Mouse (Mus musculus) G1E (cell line): ENCODE data around the gene Mgat3. TPM values are rescaled to one million over a fixed set of nuclear protein-coding genes. Genes with fewer than 3 reads are reported as not detected.

Experiments used
- ATAC-seq: 2 replicates; pipeline ENCODE4 v1.8.0; 2016; ENCODE audit warnings: mild to moderate bottlenecking; ENCODE audit not compliant: insufficient number of reproducible peaks, poor library complexity, low FRiP score, severe bottlenecking; ENCODE audit errors: extremely low read depth
- DNase-seq: peaks from one replicate; pipeline ENCODE4 v3.0.0; 2012; ENCODE audit warnings: low spot score
- H3K27me3 ChIP-seq: 2 replicates; pipeline ENCODE4 v1.6.1; 2012; ENCODE audit warnings: mild to moderate bottlenecking, low read length, inconsistent platforms; ENCODE audit not compliant: insufficient read depth
- H3K36me3 ChIP-seq: replicated peaks from 2 replicates; pipeline ENCODE3; 2012; ENCODE audit warnings: mild to moderate bottlenecking, inconsistent platforms
- H3K4me1 ChIP-seq: 2 replicates; pipeline ENCODE4 v1.6.1; 2012; ENCODE audit warnings: low read depth, low read length, inconsistent platforms, mixed read lengths; ENCODE audit not compliant: insufficient read depth
- H3K4me3 ChIP-seq: 2 replicates; pipeline ENCODE4 v1.5.1; 2012; ENCODE audit warnings: low read depth, mild to moderate bottlenecking, inconsistent platforms, low read length, moderate library complexity, mixed read lengths
- H3K9me3 ChIP-seq: replicated peaks from 2 replicates; pipeline ENCODE4 v1.6.1; 2012; ENCODE audit warnings: inconsistent platforms
- CTCF ChIP-seq: IDR thresholded peaks from 2 replicates; pipeline ENCODE4 v1.5.1; 2012; ENCODE audit warnings: low read depth, low read length, inconsistent platforms, mixed read lengths
- GATA1 ChIP-seq: IDR thresholded peaks from 2 replicates; pipeline ENCODE4 v1.6.1; 2012; ENCODE audit warnings: borderline replicate concordance, low read length, inconsistent platforms, mixed read lengths
- GATA2 ChIP-seq: IDR thresholded peaks from 2 replicates; pipeline ENCODE4 v1.6.1; 2012; ENCODE audit warnings: low read depth, low read length, inconsistent platforms, borderline replicate concordance
- POLR2AphosphoS5 ChIP-seq: IDR thresholded peaks from 2 replicates; pipeline ENCODE4 v1.6.1; 2012; ENCODE audit warnings: low read depth, low read length, inconsistent platforms; ENCODE audit not compliant: insufficient replicate concordance
- TAL1 ChIP-seq: conservative IDR thresholded peaks from 2 replicates; pipeline ENCODE4 v1.6.1; 2012; ENCODE audit warnings: low read depth, low read length, inconsistent platforms, mixed read lengths
- polyA plus RNA-seq: library from polyadenylated mRNA; stranded (reverse); fragments of >175 nt; gene quantifications from 2 replicates; pipeline ENCODE4 v1.2.3, GENCODE M21; 2012
- total RNA-seq, 2 experiments: library from RNA; stranded (forward) in 1 of 2; stranded (reverse) in 1 of 2; fragments of 200-1000 nt in 1 of 2; fragments of >200 nt in 1 of 2; fragmentation: Nextera tagmentation in 1 of 2; gene quantifications; 2 replicates each; pipeline ENCODE4 v1.2.3; 2014 to 2017

The Mgat3 gene
- total and polyA plus RNA-seq, 3 experiments = not detected

DNA sequence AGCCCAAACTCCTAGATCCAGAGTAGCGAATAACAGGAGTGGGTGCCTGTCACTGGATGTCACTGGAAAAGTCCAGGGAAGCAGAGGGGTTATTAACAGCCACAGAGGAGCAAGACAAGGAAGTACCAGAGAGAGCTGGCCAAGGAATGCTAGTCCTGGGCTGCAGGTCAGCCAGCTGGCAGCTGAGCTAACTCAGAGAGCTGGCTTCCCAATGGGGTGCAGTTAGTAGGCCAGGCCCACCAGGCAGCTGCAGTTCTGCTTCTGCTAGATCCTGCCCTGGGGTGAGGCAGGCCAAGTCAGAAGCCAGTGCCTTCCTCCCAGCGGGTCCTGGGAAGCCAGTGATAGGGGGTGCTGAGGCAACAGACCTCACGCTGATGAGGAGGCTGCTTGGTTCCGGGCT is 12.8 kb upstream of the Mgat3 start:
- peaks cover 13% of the 10 kb centered on the region for H3K4me1 ChIP-seq
- no peak for DNase-seq
- TF ChIP-seq TAL1 (no peak), CTCF (no peak), GATA1 (no peak), GATA2 (no peak), POLR2AphosphoS5 (no peak)
- peaks cover 81% of the 10 kb centered on the region for H3K36me3 ChIP-seq
- no peaks in the 10 kb centered on the region for H3K9me3 ChIP-seq
- H3K4me3 ChIP-seq = no peak overlapping the region
- peaks cover 10% of the 10 kb centered on the region for H3K27me3 ChIP-seq
- no peak for ATAC-seq

DNA sequence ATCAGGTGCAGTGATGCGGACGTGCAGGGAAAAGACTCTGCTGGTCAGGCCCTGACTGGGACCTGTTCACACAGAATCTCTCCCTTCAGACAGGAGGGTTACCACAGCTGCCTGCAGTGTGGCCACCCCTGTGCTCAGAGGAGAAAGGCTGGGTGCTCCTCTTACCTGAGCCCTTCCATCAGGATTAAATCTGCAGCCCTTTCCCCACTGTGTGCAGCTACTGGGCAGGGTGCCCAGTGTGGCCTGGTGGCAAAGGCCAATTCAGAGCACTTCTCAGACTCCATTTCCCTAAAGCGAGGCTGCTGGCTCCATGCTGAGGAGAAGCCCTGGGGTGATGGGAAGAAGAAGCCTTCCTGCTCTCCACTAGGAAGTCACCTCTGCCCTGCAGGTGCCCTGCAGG is 12.3 kb upstream of the Mgat3 start:
- no peak for ATAC-seq
- TF ChIP-seq GATA2 (no peak), POLR2AphosphoS5 (no peak), CTCF (no peak), TAL1 (no peak), GATA1 (no peak)
- peaks cover 76% of the 10 kb centered on the region for H3K36me3 ChIP-seq
- no peak for DNase-seq
- H3K9me3 ChIP-seq = no peaks in the 10 kb centered on the region
- peaks cover 11% of the 10 kb centered on the region for H3K27me3 ChIP-seq
- H3K4me1 ChIP-seq = peaks cover 9% of the 10 kb centered on the region
- H3K4me3 ChIP-seq = no peak overlapping the region

DNA sequence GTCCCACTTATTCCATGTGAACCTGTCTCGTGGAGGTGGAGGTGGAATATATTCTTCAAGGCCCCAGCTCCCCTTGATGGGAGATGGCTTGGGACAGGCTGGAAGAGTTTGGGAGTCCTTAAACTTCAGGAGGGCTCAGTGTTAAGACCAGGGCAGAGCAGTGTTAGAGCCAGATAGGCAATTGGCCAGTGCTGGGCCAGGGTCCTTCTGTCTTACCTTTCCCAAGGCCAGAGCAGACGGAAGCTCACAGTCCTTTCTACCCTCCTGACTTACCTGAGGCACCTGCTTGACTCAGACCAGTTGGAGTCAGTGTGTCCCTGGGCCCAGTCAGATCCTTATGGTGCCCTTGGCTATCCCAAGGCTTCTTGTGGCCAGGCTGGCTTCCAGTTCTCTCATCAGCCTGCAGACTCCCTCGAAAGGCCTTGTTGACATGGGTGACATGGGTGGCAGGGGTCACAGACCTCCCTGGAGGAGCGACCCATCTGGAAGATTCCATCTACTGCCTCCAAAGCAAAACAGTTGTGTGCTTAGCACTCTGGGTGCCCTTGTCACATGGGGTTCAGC is 11.0 kb upstream of the Mgat3 start:
- Histone ChIP-seq H3K27me3 (peaks cover 22% of the 10 kb centered on the region), H3K4me3 (no peak overlapping the region), H3K36me3 (peaks cover 63% of the 10 kb centered on the region), H3K9me3 (no peaks in the 10 kb centered on the region), H3K4me1 (peaks cover 6% of the 10 kb centered on the region)
- no peak for TF ChIP-seq CTCF
- TF ChIP-seq GATA2 = no peak
- no peak for TF ChIP-seq POLR2AphosphoS5
- no peak for TF ChIP-seq TAL1
- no peak for TF ChIP-seq GATA1
- no peak for ATAC-seq
- DNase-seq = no peak

DNA sequence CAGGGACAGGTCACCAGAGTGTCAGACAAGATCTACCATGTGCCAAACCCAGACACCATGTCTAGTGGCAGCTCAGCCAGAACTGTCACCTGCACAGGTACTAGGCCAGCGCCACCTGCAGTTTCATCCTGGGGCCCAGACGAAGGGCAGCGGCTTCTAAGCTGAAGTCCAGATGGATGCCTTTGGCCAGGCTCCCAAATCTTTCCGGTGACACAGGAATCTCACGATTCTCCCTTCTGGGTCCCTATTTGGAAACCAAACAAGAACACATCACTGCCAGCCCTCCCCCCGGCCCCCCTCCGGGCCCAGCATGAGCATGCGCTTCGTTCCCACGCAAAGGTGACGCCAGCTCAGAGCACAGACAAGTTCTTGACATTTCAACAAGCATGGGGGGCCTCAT is 10.2 kb upstream of the Mgat3 start:
- Histone ChIP-seq H3K27me3 (peaks cover 30% of the 10 kb centered on the region), H3K36me3 (peaks cover 56% of the 10 kb centered on the region), H3K4me3 (no peak overlapping the region), H3K4me1 (peaks cover 6% of the 10 kb centered on the region), H3K9me3 (no peaks in the 10 kb centered on the region)
- TF ChIP-seq GATA1 = no peak
- no peak for TF ChIP-seq CTCF
- no peak for TF ChIP-seq GATA2
- TF ChIP-seq POLR2AphosphoS5 = no peak
- no peak for TF ChIP-seq TAL1
- DNase-seq = no peak
- ATAC-seq = no peak

DNA sequence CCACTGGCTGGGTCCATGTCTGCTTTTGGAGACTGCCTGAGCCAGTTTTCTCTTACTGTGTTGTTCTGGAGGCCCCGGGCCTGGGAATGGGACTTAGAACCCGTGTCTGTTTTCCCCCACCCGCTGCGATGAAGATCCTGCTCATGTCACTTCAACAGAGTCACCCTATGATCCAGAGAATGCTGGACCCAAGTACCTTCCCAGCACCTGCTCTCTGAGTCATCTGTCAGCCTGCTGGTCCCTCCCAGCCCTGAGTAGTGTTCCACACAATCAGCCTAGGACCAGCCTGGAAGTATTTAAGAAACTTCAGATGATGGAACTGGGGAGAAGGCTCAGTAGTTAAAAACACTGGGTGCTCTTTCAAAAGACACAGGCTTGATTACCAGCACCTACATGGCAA is 9.8 kb upstream of the Mgat3 start:
- no peak overlapping the region for H3K4me3 ChIP-seq
- TF ChIP-seq GATA1 (no peak), GATA2 (no peak), TAL1 (no peak), CTCF (no peak), POLR2AphosphoS5 (no peak)
- peaks cover 31% of the 10 kb centered on the region for H3K27me3 ChIP-seq
- no peak for DNase-seq
- H3K4me1 ChIP-seq = peaks cover 6% of the 10 kb centered on the region
- peaks cover 51% of the 10 kb centered on the region for H3K36me3 ChIP-seq
- ATAC-seq = no peak
- H3K9me3 ChIP-seq = no peaks in the 10 kb centered on the region

DNA sequence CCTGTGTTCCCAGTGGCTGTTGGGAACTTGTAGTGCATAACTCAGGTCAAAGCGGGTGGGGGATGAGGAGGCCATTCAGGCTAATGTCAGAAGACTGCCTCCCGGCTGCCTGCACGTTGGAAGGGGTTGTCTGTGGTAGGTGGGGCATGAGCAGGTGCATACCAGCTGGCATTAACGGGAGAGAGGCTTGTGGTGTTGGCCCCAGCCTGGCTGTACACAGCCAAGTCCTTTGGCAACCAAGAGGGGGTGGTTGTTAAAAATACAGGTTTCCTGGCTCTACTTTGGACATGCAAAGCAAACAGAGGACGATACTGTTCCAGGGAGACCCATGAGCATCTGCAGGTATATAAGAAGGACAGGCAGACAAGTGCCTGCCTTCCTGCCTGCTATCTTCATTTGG is 8.1 kb upstream of the Mgat3 start:
- DNase-seq (no peak), ATAC-seq (no peak)
- TF ChIP-seq TAL1 (no peak), CTCF (no peak), GATA2 (no peak), POLR2AphosphoS5 (no peak), GATA1 (no peak)
- peaks cover 6% of the 10 kb centered on the region; the same call in 1 of the 2 replicates for H3K4me1 ChIP-seq
- H3K9me3 ChIP-seq = no peaks in the 10 kb centered on the region
- peaks cover 34% of the 10 kb centered on the region for H3K36me3 ChIP-seq
- H3K4me3 ChIP-seq = no peak overlapping the region
- H3K27me3 ChIP-seq = peaks cover 48% of the 10 kb centered on the region

DNA sequence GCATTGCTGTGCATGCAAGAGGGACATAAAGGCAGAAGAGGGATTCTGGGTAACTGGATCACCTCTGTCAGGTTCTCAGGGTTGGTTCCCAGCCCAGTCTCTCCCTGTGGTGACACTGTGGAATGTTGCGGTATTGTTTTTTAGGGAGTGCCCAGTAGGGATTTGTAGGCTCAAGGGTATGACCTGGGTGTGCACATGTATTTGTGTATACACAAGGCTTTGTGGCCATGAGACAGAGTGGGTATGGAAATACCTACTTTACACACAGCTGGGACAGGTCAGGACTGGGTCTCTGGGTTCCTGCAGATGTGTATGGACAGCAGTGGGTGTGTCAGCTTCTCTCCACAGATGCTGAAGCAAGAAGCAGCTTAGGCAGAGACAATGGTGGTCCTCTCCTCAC is 4.0 kb upstream of the Mgat3 start:
- Histone ChIP-seq H3K9me3 (peaks cover 5% of the 10 kb centered on the region), H3K27me3 (peaks cover 85% of the 10 kb centered on the region), H3K36me3 (no peaks in the 10 kb centered on the region), H3K4me3 (no peak overlapping the region), H3K4me1 (no peaks in the 10 kb centered on the region)
- DNase-seq (no peak), ATAC-seq (no peak)
- TF ChIP-seq GATA1 (no peak), POLR2AphosphoS5 (no peak), TAL1 (no peak), CTCF (no peak), GATA2 (no peak)
